Mouse (Mus musculus) kidney, postnatal 10 days (tissue): ENCODE results near the gene Gtpbp8.
A peak's percentile ranks its signal among the peaks of the same experiment; 100 is the strongest.

Experiments
- DNase-seq: peaks from one replicate; pipeline ENCODE4 v3.0.0; 2021; ENCODE audit warnings: mixed read lengths

Gtpbp8 gene

GRCm38 (mm10) chr16:44745866-44746562 lies at the start of gene Gtpbp8:
TSS of gene Gtpbp8 (minus strand) at chr16:44746363.
- peak; percentile 89 for DNase-seq

- no peak for DNase-seq
Measured at GRCm38 (mm10) chr16:44794416-44794815, 48.3 kb upstream of the Gtpbp8 start.

- DNase-seq, result no peak
Measured at GRCm38 (mm10) chr16:44786934-44787333, 40.8 kb upstream of the Gtpbp8 start.

- no peak for DNase-seq
Measured at GRCm38 (mm10) chr16:44780751-44781150, 34.6 kb upstream of the Gtpbp8 start.

- DNase-seq, result no peak
Measured at GRCm38 (mm10) chr16:44779494-44779893, 33.3 kb upstream of the Gtpbp8 start.

GRCm38 (mm10) chr16:44778538-44779147 lies 32.5 kb upstream of the Gtpbp8 start:
- DNase-seq, result peak; percentile 46

GRCm38 (mm10) chr16:44774201-44774600 lies 28.0 kb upstream of the Gtpbp8 start:
- DNase-seq, result no peak

- no peak for DNase-seq
Measured at GRCm38 (mm10) chr16:44773673-44774072, 27.5 kb upstream of the Gtpbp8 start.

- no peak for DNase-seq
Measured at GRCm38 (mm10) chr16:44772577-44772976, 26.4 kb upstream of the Gtpbp8 start.

GRCm38 (mm10) chr16:44767967-44768366 lies 21.8 kb upstream of the Gtpbp8 start:
- DNase-seq, result no peak

- DNase-seq, result no peak
Measured at GRCm38 (mm10) chr16:44767506-44767905, 21.3 kb upstream of the Gtpbp8 start.

- DNase-seq, result no peak
Measured at GRCm38 (mm10) chr16:44766320-44766892, 20.2 kb upstream of the Gtpbp8 start.

- DNase-seq, result no peak
Measured at GRCm38 (mm10) chr16:44765555-44766319, 19.6 kb upstream of the Gtpbp8 start, which contains the start of gene Cd200r1. TSS of gene Cd200r1 (plus strand) at chr16:44765736.

- no peak for DNase-seq
Measured at GRCm38 (mm10) chr16:44761811-44762210, 15.6 kb upstream of the Gtpbp8 start.

GRCm38 (mm10) chr16:44757700-44758099 lies 11.5 kb upstream of the Gtpbp8 start:
- DNase-seq, result no peak

- no peak for DNase-seq
Measured at GRCm38 (mm10) chr16:44748007-44748406, 1.8 kb upstream of the Gtpbp8 start.

GRCm38 (mm10) chr16:44745471-44745865 lies 695 bp downstream of the Gtpbp8 start:
- no peak for DNase-seq

GRCm38 (mm10) chr16:44742753-44743152 lies 3.4 kb downstream of the Gtpbp8 start:
- DNase-seq, result no peak

- no peak for DNase-seq
Measured at GRCm38 (mm10) chr16:44736118-44736517, 10.0 kb downstream of the Gtpbp8 start.

- DNase-seq, result no peak
Measured at GRCm38 (mm10) chr16:44735676-44736075, 10.5 kb downstream of the Gtpbp8 start.

- no peak for DNase-seq
Measured at GRCm38 (mm10) chr16:44734059-44734458, 12.1 kb downstream of the Gtpbp8 start.

GRCm38 (mm10) chr16:44727525-44727924 lies 18.6 kb downstream of the Gtpbp8 start:
- DNase-seq, result no peak
